Mouse (Mus musculus) CD8-positive naive resting alpha-beta T cell, adult 2 months (primary cell): ENCODE results near the gene Cerk.
"Not testable (repeated sequence)": the region's sequence is repeated elsewhere in the genome, so short reads cannot be mapped to it uniquely, and the experiment has no call there.

Experiments
- DNase-seq, 2 experiments: peaks; one replicate each; pipeline ENCODE4 v3.0.0; 2022; ENCODE audit warnings: low read depth in 2 of 2, low spot score in 2 of 2

Cerk gene

DNA sequence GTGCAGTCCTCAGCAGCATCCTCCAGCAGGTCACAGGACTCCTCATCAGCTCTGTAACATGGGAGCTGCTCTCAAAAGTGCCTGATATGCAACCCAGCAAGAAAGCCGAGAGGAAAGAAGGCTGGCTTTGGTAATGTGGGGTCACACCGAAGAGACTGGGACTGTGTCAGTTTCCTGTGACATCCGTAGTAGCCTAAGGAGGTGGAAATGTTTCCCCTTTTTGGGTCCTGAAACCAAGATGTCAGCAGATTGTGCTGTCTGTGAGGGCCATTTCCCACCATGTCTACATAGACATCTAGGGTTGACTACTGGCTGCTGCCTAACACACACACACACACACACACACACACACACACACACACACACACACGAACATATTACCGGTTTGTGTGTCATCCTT lies 26.3 kb upstream of the Cerk start:
- DNase-seq: not testable (repeated sequence)

DNA sequence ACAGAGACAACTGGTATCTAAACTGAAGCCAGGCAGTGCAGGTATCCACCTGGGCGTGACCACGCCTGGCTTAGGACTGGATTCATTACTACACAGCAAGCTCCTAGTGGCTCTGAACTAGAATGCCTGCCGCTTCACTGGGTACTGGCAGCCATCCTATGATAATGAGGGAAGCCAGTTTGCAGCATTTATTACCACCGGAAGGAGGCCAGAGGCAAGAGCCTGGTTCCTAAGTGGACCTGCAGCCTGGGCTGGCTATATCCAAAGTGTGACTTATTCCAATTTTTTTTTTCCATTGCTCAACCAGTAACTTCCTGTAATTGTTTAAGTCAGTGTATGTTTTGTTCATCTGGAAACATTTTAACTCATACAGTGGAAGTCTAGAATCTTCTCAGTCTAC lies 20.4 kb upstream of the Cerk start:
- DNase-seq: no peak

GRCm38 (mm10) chr15:86205300-86205699 lies 19.4 kb upstream of the Cerk start:
- DNase-seq: peak; percentile 74 to 86

DNA sequence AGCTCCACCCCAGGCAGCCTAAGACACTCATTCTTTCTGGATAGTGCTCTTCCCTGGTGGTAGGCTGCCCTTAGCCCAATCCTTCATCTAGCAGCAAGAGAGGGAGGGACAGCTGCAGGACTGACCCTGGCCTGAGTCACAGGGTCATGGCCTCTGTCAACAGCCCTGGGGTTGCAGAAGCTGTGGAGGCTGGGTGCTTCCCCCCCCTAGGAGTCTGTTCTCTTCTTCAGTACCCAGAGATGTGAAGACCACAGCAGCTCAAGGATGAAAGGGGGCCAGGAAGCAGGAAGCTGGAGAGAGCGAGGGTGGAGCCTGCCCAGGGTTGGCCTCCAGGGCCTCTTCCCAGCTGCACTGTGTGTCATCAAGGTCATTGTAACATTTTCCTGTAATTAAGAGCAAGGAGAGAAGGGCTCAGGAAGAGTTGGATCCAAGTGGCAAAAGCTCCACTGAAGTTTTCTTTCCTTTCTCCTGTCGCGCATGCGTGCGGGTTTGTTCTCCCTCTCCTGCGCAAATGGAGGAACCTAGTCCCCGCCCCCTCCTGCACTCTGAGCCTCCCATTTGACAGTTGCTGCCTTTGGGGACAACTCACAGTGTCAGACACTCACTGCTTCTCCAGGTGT lies 18.1 kb upstream of the Cerk start:
- DNase-seq: peak in 1 of 2 experiments; percentile 21

DNA sequence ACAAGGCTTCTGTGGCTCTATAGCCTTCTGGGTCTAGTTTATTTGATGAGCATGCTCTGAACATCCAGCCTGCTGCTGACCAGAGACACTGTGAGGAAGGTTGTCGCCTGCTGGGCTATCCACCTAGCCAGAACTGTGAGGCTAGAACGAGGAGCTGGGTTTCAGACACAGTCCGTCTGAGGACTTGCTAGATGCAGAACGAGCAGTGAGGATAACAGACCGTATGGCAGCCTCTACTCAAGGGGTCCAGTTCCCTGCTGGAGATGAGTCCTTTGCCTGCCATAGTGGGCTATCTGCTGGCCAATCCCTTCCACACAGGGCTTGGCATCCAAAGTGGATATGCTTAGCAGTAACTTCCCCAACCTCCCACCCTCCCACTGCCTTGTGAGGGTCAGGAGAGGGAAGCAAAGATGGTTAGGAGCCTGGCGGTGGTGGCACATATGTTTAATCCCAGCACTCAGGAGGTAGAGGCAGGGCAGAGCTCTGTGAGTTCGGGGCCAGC lies 17.4 kb upstream of the Cerk start:
- DNase-seq: no peak

GRCm38 (mm10) chr15:86202640-86203039 lies 16.7 kb upstream of the Cerk start:
- DNase-seq: no peak

- DNase-seq: no peak
These were observed 15.9 kb upstream of the Cerk start for GRCm38 (mm10) chr15:86201696-86202330.

- DNase-seq: no peak
These were observed 15.2 kb upstream of the Cerk start for GRCm38 (mm10) chr15:86201095-86201494.

GRCm38 (mm10) chr15:86200169-86200568 lies 14.2 kb upstream of the Cerk start:
- DNase-seq: no peak

DNA sequence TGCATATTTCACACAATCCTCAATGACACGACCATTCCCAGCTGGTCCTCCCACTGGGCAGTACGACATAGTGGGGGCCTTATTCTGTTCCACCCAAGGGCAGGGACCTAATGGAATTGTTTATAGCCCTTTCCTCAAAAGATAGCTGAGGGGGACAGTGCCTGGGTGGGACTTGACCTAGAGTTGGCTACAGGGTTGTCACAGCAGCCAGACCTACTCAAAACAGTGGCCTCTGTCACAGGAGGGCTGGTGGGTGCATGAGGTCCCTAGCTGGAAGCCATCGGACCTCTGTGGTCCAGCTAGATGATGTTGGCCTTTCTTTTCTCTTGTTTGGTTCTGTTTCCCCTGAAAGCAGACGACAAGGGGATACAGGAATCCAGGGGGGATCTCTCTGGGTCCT lies 13.5 kb upstream of the Cerk start:
- no peak for DNase-seq

GRCm38 (mm10) chr15:86199052-86199451 lies 13.1 kb upstream of the Cerk start:
- no peak for DNase-seq

- peak in 1 of 2 experiments; percentile 57 for DNase-seq
These were observed 8.9 kb upstream of the Cerk start for GRCm38 (mm10) chr15:86194676-86195453.

DNA sequence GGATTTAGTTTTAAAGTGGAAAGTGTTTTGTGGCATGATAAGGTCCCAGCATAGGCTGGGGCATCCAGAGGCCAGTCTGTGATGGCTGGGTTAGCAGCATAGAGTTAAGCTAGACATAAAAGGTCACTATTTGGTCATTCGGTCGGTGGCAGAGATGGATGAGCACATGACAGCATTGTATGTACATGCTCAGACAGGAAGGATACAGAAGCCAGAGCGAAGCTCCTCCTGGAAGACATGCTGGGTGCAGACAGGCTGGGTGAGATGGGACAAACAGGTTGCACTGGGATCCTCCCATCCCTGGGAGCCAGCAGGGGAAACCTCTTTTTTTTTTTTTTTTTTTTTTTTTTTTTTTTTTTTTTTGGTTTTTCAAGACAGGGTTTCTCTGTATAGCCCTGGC lies 6.0 kb upstream of the Cerk start:
- DNase-seq: no peak

- DNase-seq: no peak
These were observed 5.6 kb upstream of the Cerk start for GRCm38 (mm10) chr15:86191505-86191904.

DNA sequence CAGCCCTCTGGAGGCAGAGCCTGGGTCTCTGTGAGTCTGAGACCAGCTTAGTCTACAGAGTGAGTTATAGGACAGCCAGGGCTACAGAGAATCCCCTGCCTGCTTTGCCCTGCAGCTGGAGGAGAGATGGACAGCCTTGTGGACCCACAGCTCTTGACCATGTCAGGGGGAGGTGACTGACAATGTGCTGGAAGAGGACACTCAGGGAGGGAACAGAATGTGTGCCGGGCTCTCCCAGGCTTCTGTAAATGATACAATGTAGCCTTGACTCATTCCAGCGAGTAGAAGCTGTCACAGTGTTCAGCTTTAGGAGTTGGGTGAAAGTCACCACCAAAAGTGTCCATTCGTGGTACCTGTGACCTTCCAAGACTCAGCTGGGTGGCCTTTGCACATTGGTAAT lies 4.4 kb upstream of the Cerk start:
- DNase-seq: no peak

GRCm38 (mm10) chr15:86188746-86189470 lies 3.0 kb upstream of the Cerk start:
- no peak for DNase-seq

- no peak for DNase-seq
These were observed 2.2 kb upstream of the Cerk start for GRCm38 (mm10) chr15:86188186-86188585.

DNA sequence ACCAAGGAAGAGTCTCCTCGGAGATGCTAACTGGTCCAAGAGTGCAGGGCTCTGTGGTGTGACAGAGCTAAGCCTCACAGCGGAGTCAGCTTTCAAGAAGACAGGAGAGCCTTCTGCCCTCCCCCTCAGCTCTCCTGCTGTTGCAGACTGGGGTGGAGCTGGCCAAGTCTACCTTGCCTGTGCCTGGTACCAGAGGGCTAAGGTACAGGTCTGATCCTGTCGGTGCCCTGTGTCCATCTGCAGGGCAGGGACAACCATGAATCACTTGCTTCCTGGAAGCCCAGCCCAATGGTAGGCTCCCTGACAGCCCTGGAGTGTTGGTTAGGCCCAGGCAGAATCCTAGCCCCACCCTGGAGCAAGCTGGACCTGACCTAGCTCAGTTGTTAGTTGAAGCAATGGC lies 745 bp upstream of the Cerk start:
- DNase-seq: no peak

DNA sequence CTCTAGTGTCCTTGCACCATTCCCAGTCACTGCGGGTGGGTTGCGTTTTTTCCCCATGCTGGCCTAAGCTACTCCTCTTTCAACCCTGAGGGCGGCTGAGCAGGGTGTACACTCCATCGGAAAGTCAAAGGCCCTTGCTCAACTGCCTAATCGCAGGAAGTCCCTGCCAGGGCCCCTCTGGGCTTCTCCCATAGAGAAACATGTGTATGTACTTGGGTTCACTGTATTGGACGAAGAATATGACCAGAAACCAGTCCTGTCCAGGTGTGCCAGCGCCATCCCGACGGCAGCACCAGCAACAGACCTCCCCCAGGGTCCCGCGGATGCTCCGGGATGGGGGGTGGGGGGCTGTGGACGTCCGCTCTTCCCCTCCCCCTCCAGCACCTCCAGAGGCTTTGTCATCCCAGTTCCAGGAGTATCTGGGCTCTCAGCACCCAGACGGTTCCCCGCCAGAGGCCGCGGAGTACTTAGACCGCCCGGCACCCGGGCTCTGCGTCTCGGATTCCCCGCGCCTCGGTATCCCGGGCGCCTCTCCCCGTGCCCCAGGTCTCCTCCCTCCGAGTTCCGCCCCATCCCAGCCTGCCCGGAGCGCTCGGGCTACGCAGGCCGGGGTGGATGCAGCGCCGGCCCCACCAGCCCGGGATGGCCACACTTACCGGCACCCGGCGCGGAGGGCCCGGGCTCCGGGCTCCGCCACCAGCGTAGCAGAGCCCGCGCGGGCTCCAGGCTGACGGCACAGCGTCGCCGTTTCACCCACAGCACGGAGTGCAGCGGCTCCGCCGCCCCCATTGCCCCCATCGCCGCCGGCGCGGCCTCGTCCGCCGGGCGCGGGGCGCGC lies 871 bp downstream of the Cerk start:
- peak in 1 of 2 experiments; percentile 36 for DNase-seq

DNA sequence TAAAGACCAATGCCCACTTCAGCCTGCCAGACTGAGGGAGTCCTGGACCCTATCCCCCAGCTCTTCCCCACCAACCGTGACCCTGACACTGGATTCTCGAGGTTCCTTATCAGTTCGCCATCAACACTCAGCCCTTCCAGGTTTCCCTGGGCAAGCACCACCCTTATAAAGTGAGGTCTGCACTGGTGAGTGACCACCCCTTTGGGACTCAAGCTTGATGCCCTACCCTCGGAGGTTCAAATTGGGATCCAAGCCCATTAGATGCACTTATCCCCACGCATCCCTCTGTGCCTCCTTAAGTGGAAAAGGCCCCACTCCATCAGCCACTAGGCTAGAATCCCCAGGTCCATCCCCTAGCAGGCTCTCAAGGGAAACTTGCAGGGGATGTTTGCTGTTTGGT lies 1.9 kb downstream of the Cerk start:
- no peak for DNase-seq

- DNase-seq: no peak
These were observed 2.5 kb downstream of the Cerk start for GRCm38 (mm10) chr15:86183484-86183883.
